Mouse (Mus musculus) stomach, embryonic 15.5 days (tissue): ENCODE measurements around the gene Ano10. TPM values are rescaled to one million over a fixed set of nuclear protein-coding genes. Genes with fewer than 3 reads are reported as not detected.

Source experiments
- ATAC-seq: fragments of 200-750 bp; cut with Nextera tagmentation; 2 replicates; pipeline ENCODE4 v1.8.0; 2017; ENCODE audit warnings: low read depth, moderate number of reproducible peaks, moderate TSS enrichment; ENCODE audit not compliant: insufficient read depth, low FRiP score
- H3K27ac ChIP-seq: fragments of 300-500 bp; sonication (generic); 2 replicates; pipeline ENCODE4 v1.5.1; 2015; ENCODE audit warnings: mild to moderate bottlenecking, inconsistent platforms
- H3K27me3 ChIP-seq: fragments of 300-500 bp; sonication (generic); replicated peaks from 2 replicates; pipeline ENCODE4 v1.6.1; 2015; ENCODE audit warnings: inconsistent platforms
- H3K36me3 ChIP-seq: fragments of 300-500 bp; sonication (generic); 2 replicates; pipeline ENCODE4 v1.6.1; 2015; ENCODE audit warnings: inconsistent platforms
- H3K4me1 ChIP-seq: fragments of 300-500 bp; sonication (generic); 2 replicates; pipeline ENCODE4 v1.6.1; 2015; ENCODE audit warnings: inconsistent platforms
- H3K4me2 ChIP-seq: fragments of 300-500 bp; sonication (generic); 2 replicates; pipeline ENCODE4 v1.6.1; 2015; ENCODE audit warnings: mild to moderate bottlenecking, inconsistent platforms
- H3K4me3 ChIP-seq: fragments of 300-500 bp; sonication (generic); replicated peaks from 2 replicates; pipeline ENCODE4 v1.5.1; 2015; ENCODE audit warnings: inconsistent platforms
- H3K9ac ChIP-seq: fragments of 300-500 bp; sonication (generic); 2 replicates; pipeline ENCODE4 v1.6.1; 2015; ENCODE audit warnings: inconsistent platforms
- H3K9me3 ChIP-seq: fragments of 300-500 bp; sonication (generic); 2 replicates; pipeline ENCODE4 v1.6.1; 2016; ENCODE audit warnings: inconsistent platforms
- WGBS: fragments of 180-500 bp; shearing (Covaris S2); methylation state at CpG from one replicate; pipeline ENCODE4 v1.1.7; 2015; 5-methylcytosine and 5-hydroxymethylcytosine counted together
- microRNA-seq: library from miRNA; unstranded; fragments of <30 nt; microRNA quantifications from one replicate; pipeline ENCODE4, GENCODE M21; 2016
- polyA plus RNA-seq: library from polyadenylated mRNA; unstranded; fragments of >200 nt; fragmentation: Nextera tagmentation; extraction: Ambion mirVana; gene quantifications from 2 replicates; pipeline ENCODE4 v1.2.1, GENCODE M21; 2015

The Ano10 gene
- polyA plus RNA-seq, 1 experiment from 2014 or later = 36.1 TPM

DNA sequence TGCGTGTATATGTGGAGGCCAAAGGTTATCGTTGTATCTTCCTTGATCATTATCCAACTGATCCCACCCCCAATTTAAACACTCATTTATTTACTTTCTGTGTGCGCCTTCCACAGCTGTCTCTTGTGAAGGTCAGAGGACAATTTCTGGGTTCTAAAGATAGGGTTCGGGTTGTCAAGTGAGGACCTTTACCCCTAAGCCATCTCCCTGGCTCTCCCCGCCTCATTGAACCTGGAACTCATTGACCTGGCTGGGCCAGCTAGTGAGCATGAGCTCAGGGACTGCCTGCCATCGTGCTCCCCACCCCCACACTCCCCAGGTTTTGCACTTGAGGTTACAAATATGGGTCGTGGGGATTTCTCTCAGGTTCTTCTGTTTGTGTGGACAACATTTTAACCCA lies 162.1 kb downstream of the Ano10 start:
- 0 out of 2 replicates have a peak, but pooled peaks have one; percentile 29 for ATAC-seq
- Histone ChIP-seq H3K36me3 (0 out of 2 replicates have a peak, but pooled peaks cover 4% of the 10 kb centered on the region), H3K9me3 (no peaks in the 10 kb centered on the region), H3K4me3 (no peak overlapping the region), H3K27me3 (no peaks in the 10 kb centered on the region), H3K4me2 (no peak overlapping the region), H3K9ac (no peak overlapping the region), H3K27ac (no peak overlapping the region), H3K4me1 (peaks cover 21% of the 10 kb centered on the region)
- WGBS = 68% methylated on average over 7 of the region's 7 CpGs

GRCm38 (mm10) chr9:122130666-122131065 lies 163.6 kb downstream of the Ano10 start:
- Histone ChIP-seq H3K4me3 (no peak overlapping the region), H3K27me3 (no peaks in the 10 kb centered on the region), H3K27ac (peak overlapping the region; percentile 58), H3K9ac (no peak overlapping the region), H3K4me2 (no peak overlapping the region), H3K4me1 (peaks cover 29% of the 10 kb centered on the region), H3K36me3 (0 out of 2 replicates have a peak, but pooled peaks cover 4% of the 10 kb centered on the region), H3K9me3 (no peaks in the 10 kb centered on the region)
- ATAC-seq = no peak
- 36% methylated on average over 3 of the region's 3 CpGs for WGBS

DNA sequence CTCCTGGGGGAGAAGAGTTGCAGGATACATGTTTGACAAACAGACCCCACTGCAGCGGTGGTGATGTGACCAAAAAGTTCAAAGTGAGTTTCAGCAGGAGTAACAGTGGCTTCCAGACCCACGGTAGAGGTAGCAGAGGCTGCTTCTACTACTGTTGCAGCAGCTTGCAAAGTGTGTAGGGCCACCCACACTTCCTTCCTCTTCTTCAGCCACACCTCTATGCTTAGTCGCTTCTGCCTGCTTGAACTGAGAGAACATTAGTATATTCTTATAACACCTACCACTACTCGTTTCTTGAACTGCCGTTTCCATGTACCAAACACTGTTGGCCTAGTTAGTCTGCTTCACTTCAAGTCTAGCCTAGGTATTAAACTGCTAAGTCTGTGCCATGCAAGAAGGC lies 165.5 kb downstream of the Ano10 start:
- 62% methylated on average over 5 of the region's 5 CpGs for WGBS
- Histone ChIP-seq H3K4me1 (peaks cover 22% of the 10 kb centered on the region), H3K9me3 (no peaks in the 10 kb centered on the region), H3K9ac (no peak overlapping the region), H3K27ac (no peak overlapping the region), H3K4me3 (no peak overlapping the region), H3K27me3 (no peaks in the 10 kb centered on the region), H3K36me3 (no peaks in the 10 kb centered on the region), H3K4me2 (no peak overlapping the region; the same call in 1 of the 2 replicates)
- ATAC-seq = no peak

GRCm38 (mm10) chr9:122127271-122127785 lies 166.9 kb downstream of the Ano10 start:
- Histone ChIP-seq H3K4me2 (no peak overlapping the region), H3K9me3 (no peaks in the 10 kb centered on the region), H3K36me3 (no peaks in the 10 kb centered on the region), H3K27ac (no peak overlapping the region), H3K9ac (no peak overlapping the region), H3K4me3 (no peak overlapping the region), H3K27me3 (no peaks in the 10 kb centered on the region), H3K4me1 (peaks cover 22% of the 10 kb centered on the region)
- ATAC-seq = 0 out of 2 replicates have a peak, but pooled peaks have one; percentile 31
- 74% methylated on average over 3 of the region's 3 CpGs for WGBS

GRCm38 (mm10) chr9:122126790-122127189 lies 167.4 kb downstream of the Ano10 start:
- Histone ChIP-seq H3K27me3 (no peaks in the 10 kb centered on the region), H3K4me1 (peaks cover 22% of the 10 kb centered on the region), H3K27ac (no peak overlapping the region), H3K36me3 (no peaks in the 10 kb centered on the region), H3K9ac (no peak overlapping the region), H3K4me3 (no peak overlapping the region), H3K9me3 (no peaks in the 10 kb centered on the region), H3K4me2 (no peak overlapping the region)
- ATAC-seq = no peak
- WGBS = 84% methylated on average over 8 of the region's 8 CpGs

Small RNA genes within 50 kb of the gene (microRNA-seq; reads per million reads assigned to microRNA genes)
- gene Mir8106 = not detected

Other genes with a start within 250 kb of the Ano10 start
- 54.2 and 56.1 TPM in 2 replicates for gene Snrk, start 177.2 kb downstream of the Ano10 start, polyA plus RNA-seq
- gene Abhd5, start 57.2 kb upstream of the Ano10 start, polyA plus RNA-seq = 20.6 and 25.2 TPM in 2 replicates